In genomic region chr8:122569329-122569728, GRCm38 (mm10) we compare ENCODE assay signal across 9 mouse cellular contexts. TPM values are rescaled to one million over a fixed set of nuclear protein-coding genes. Genes with fewer than 3 reads are reported as not detected.
A peak's percentile ranks its signal among the peaks of the same experiment; 100 is the strongest.
DNase-seq lines count a peak whose midpoint lies in the region; ATAC-seq lines count a peak whose summit lies in the region.
"Had no signal": no experiment of that assay in that cellular context is flagged by ENCODE, and none has a peak within 500 bp of the region (broad histone marks: within the 10 kb centered on the region; RNA-seq: fewer than 3 reads in every experiment).

No protein-coding gene starts in this region.

- no peak overlapping the region for H3K27ac ChIP-seq in forebrain, embryonic 12.5 days
- peak overlapping the region; percentile 59; the same call in 1 of the 2 replicates for H3K27ac ChIP-seq in limb, embryonic 15.5 days
- no peak overlapping the region for H3K27ac ChIP-seq in stomach, embryonic 16.5 days (ENCODE audit: low read length)

- peak; percentile 30 for DNase-seq in thymus, postnatal 14 days
- no peak for DNase-seq in thymus, postnatal 10 days (ENCODE audit: low spot score in 2 of 2)
- DNase-seq in layer of hippocampus, adult 18-20 months (ENCODE audit: low spot score in 2 of 2) = no peak
- no peak for DNase-seq in layer of hippocampus, adult 8-10 months (ENCODE audit: low spot score in 2 of 2)
- DNase-seq in cerebellum, adult 9-10 months = no peak
- DNase-seq: gastrocnemius, postnatal 36 days had no signal

- peak overlapping the region; percentile 88 for H3K9ac ChIP-seq in forebrain, embryonic 12.5 days
- peak overlapping the region; percentile 97 for H3K9ac ChIP-seq in limb, embryonic 15.5 days
- peak overlapping the region; percentile 92 for H3K9ac ChIP-seq in stomach, embryonic 16.5 days (ENCODE audit: low read length)

- WGBS in forebrain, embryonic 12.5 days = 67% methylated on average over 9 of the region's 9 CpGs
- WGBS in limb, embryonic 15.5 days = 66% methylated on average over 9 of the region's 9 CpGs
- WGBS in stomach, embryonic 16.5 days = 58% methylated on average over 9 of the region's 9 CpGs

- peaks cover 49% of the 10 kb centered on the region for H3K36me3 ChIP-seq in forebrain, embryonic 12.5 days (replicated peaks)
- peaks cover 47% of the 10 kb centered on the region for H3K36me3 ChIP-seq in limb, embryonic 15.5 days
- H3K36me3 ChIP-seq in stomach, embryonic 16.5 days (ENCODE audit: control insufficient read depth, insufficient read depth, low read length) = peaks cover 21% of the 10 kb centered on the region

- no peak for ATAC-seq in forebrain, embryonic 12.5 days (ENCODE audit: low FRiP score)
- no peak for ATAC-seq in limb, embryonic 15.5 days (ENCODE audit: insufficient number of reproducible peaks, low FRiP score, low TSS enrichment, low read depth)
- no peak for ATAC-seq in stomach, embryonic 16.5 days (ENCODE audit: insufficient read depth, low FRiP score)

- peak overlapping the region; percentile 81 for H3K4me2 ChIP-seq in forebrain, embryonic 12.5 days
- peak overlapping the region; percentile 85 for H3K4me2 ChIP-seq in limb, embryonic 15.5 days
- peak overlapping the region; percentile 74 for H3K4me2 ChIP-seq in stomach, embryonic 16.5 days (ENCODE audit: low read depth, low read length)

- H3K27me3 ChIP-seq in forebrain, embryonic 12.5 days = no peaks in the 10 kb centered on the region
- no peaks in the 10 kb centered on the region for H3K27me3 ChIP-seq in limb, embryonic 15.5 days
- H3K27me3 ChIP-seq in stomach, embryonic 16.5 days (ENCODE audit: control insufficient read depth, insufficient read depth, low read length) = no peaks in the 10 kb centered on the region

- peak overlapping the region; percentile 86 for H3K4me3 ChIP-seq in forebrain, embryonic 12.5 days (replicated peaks)
- peak overlapping the region; percentile 87 for H3K4me3 ChIP-seq in limb, embryonic 15.5 days
- peak overlapping the region; percentile 85 for H3K4me3 ChIP-seq in stomach, embryonic 16.5 days (replicated peaks; ENCODE audit: low read length)

- H3K9me3 ChIP-seq in forebrain, embryonic 12.5 days = no peaks in the 10 kb centered on the region
- H3K9me3 ChIP-seq in limb, embryonic 15.5 days = no peaks in the 10 kb centered on the region
- no peaks in the 10 kb centered on the region for H3K9me3 ChIP-seq in stomach, embryonic 16.5 days (replicated peaks; ENCODE audit: control insufficient read depth, low read length)

- peaks cover 41% of the 10 kb centered on the region for H3K4me1 ChIP-seq in forebrain, embryonic 12.5 days
- peaks cover 31% of the 10 kb centered on the region for H3K4me1 ChIP-seq in limb, embryonic 15.5 days
- H3K4me1 ChIP-seq in stomach, embryonic 16.5 days (ENCODE audit: control insufficient read depth, insufficient read depth, low read length) = peaks cover 23% of the 10 kb centered on the region

RNA-seq across cellular contexts. Expression of gene Cdt1, which starts 1.5 kb away (rescaled TPM):
- polyA plus RNA-seq in forebrain, embryonic 12.5 days (2016; fragmentation: Nextera tagmentation; extraction: Ambion mirVana) = 43.7 and 46.0 TPM in 2 replicates
- polyA plus RNA-seq in limb, embryonic 15.5 days (2015; fragmentation: Nextera tagmentation; extraction: Ambion mirVana) = 31.8 and 36.1 TPM in 2 replicates
- 28.4 and 28.5 TPM in 2 replicates for polyA plus RNA-seq in stomach, embryonic 16.5 days (2015; fragmentation: Nextera tagmentation; extraction: Ambion mirVana)
- 1 to 10 TPM; 1.2 to 1.8 TPM for total RNA-seq in layer of hippocampus, adult 18-20 months (2021)
- total RNA-seq in layer of hippocampus, adult 8-10 months (2022) = 1 to 10 TPM; 1.4 to 2.4 (median 1.7) TPM

RNA-seq across cellular contexts. Expression of gene Aprt, which starts 7.4 kb away (rescaled TPM):
- polyA plus RNA-seq in forebrain, embryonic 12.5 days (2016; fragmentation: Nextera tagmentation; extraction: Ambion mirVana) = 170 and 188 TPM in 2 replicates
- 268 and 295 TPM in 2 replicates for polyA plus RNA-seq in limb, embryonic 15.5 days (2015; fragmentation: Nextera tagmentation; extraction: Ambion mirVana)
- 335 and 345 TPM in 2 replicates for polyA plus RNA-seq in stomach, embryonic 16.5 days (2015; fragmentation: Nextera tagmentation; extraction: Ambion mirVana)
- total RNA-seq in layer of hippocampus, adult 18-20 months (2021) = 10 to 100 TPM; 58.1 to 61.6 TPM
- 10 to 100 TPM; 56.8 to 69.3 (median 60.2) TPM for total RNA-seq in layer of hippocampus, adult 8-10 months (2022)

RNA-seq across cellular contexts. Expression of gene Piezo1, which starts 18.2 kb away (rescaled TPM):
- polyA plus RNA-seq in forebrain, embryonic 12.5 days (2016; fragmentation: Nextera tagmentation; extraction: Ambion mirVana) = 4.7 and 4.9 TPM in 2 replicates
- polyA plus RNA-seq in limb, embryonic 15.5 days (2015; fragmentation: Nextera tagmentation; extraction: Ambion mirVana) = 17.5 and 23.3 TPM in 2 replicates
- 13.5 and 18.9 TPM in 2 replicates for polyA plus RNA-seq in stomach, embryonic 16.5 days (2015; fragmentation: Nextera tagmentation; extraction: Ambion mirVana)
- 1 to 10 TPM; 3.2 to 3.5 TPM for total RNA-seq in layer of hippocampus, adult 18-20 months (2021)
- total RNA-seq in layer of hippocampus, adult 8-10 months (2022) = 1 to 10 TPM; 4.6 to 7.0 (median 4.9) TPM

RNA-seq across cellular contexts. Expression of gene Galns, which starts 41.9 kb away (rescaled TPM):
- 4.2 and 5.0 TPM in 2 replicates for polyA plus RNA-seq in forebrain, embryonic 12.5 days (2016; fragmentation: Nextera tagmentation; extraction: Ambion mirVana)
- polyA plus RNA-seq in limb, embryonic 15.5 days (2015; fragmentation: Nextera tagmentation; extraction: Ambion mirVana) = 12.0 and 16.6 TPM in 2 replicates
- 14.7 and 14.8 TPM in 2 replicates for polyA plus RNA-seq in stomach, embryonic 16.5 days (2015; fragmentation: Nextera tagmentation; extraction: Ambion mirVana)
- total RNA-seq in layer of hippocampus, adult 18-20 months (2021) = 10 to 100 TPM; 10.2 to 10.9 TPM
- 10 to 100 TPM in 2 of 4 experiments, 1 to 10 TPM in 2; 8.0 to 16.5 (median 11.9) TPM for total RNA-seq in layer of hippocampus, adult 8-10 months (2022)

RNA-seq across cellular contexts. Expression of gene Trappc2l, which starts 42.1 kb away (rescaled TPM):
- 42.2 and 44.2 TPM in 2 replicates for polyA plus RNA-seq in forebrain, embryonic 12.5 days (2016; fragmentation: Nextera tagmentation; extraction: Ambion mirVana)
- 48.9 and 60.1 TPM in 2 replicates for polyA plus RNA-seq in limb, embryonic 15.5 days (2015; fragmentation: Nextera tagmentation; extraction: Ambion mirVana)
- polyA plus RNA-seq in stomach, embryonic 16.5 days (2015; fragmentation: Nextera tagmentation; extraction: Ambion mirVana) = 41.4 and 50.6 TPM in 2 replicates
- 10 to 100 TPM; 82.1 to 82.7 TPM for total RNA-seq in layer of hippocampus, adult 18-20 months (2021)
- total RNA-seq in layer of hippocampus, adult 8-10 months (2022) = 10 to 100 TPM; 72.6 to 90.6 (median 75.3) TPM
